Mouse (Mus musculus): ENCODE results near the gene B4galt2.

The B4galt2 gene

GRCm38 (mm10) chr4:117836204-117836767 is 47.0 kb downstream of the B4galt2 start:
- DNase-seq (ENCODE audit: low read depth, low spot score) = peak; percentile 94

- peak; percentile 78 for DNase-seq (ENCODE audit: low read depth, low spot score)
Observed at GRCm38 (mm10) chr4:117835531-117836111, 47.7 kb downstream of the B4galt2 start.

- DNase-seq (ENCODE audit: low read depth, low spot score) = no peak
Observed at GRCm38 (mm10) chr4:117834845-117835530, 48.3 kb downstream of the B4galt2 start.

GRCm38 (mm10) chr4:117834457-117834844 is 48.8 kb downstream of the B4galt2 start, which contains the start of gene Slc6a9:
Gene Slc6a9, plus strand, starts transcription at chr4:117834506.
- no peak for DNase-seq (ENCODE audit: low read depth, low spot score)

GRCm38 (mm10) chr4:117831920-117832691 is 51.2 kb downstream of the B4galt2 start:
- DNase-seq (ENCODE audit: low read depth, low spot score) = no peak

GRCm38 (mm10) chr4:117831499-117831898 is 51.8 kb downstream of the B4galt2 start:
- DNase-seq (ENCODE audit: low read depth, low spot score) = no peak

- DNase-seq (ENCODE audit: low read depth, low spot score) = no peak
Observed at GRCm38 (mm10) chr4:117830801-117831200, 52.5 kb downstream of the B4galt2 start.

GRCm38 (mm10) chr4:117830124-117830551 is 53.1 kb downstream of the B4galt2 start:
- DNase-seq (ENCODE audit: low read depth, low spot score) = no peak

GRCm38 (mm10) chr4:117829260-117830123 is 53.8 kb downstream of the B4galt2 start:
- peak; percentile 46 for DNase-seq (ENCODE audit: low read depth, low spot score)

- DNase-seq (ENCODE audit: low read depth, low spot score) = no peak
Observed at GRCm38 (mm10) chr4:117828572-117829145, 54.6 kb downstream of the B4galt2 start.

Data from A20 (cell line).